Mouse (Mus musculus): ENCODE results near the gene H2al1i. TPM values are rescaled to one million over a fixed set of nuclear protein-coding genes. Genes with fewer than 3 reads are reported as not detected.
"Not testable (repeated sequence)": the region's sequence is repeated elsewhere in the genome, so short reads cannot be mapped to it uniquely, and the experiment has no call there.

H2al1i gene
- not detected in 2 replicates for polyA plus RNA-seq (2015; fragmentation: Nextera tagmentation; extraction: Ambion mirVana)

GRCm38 (mm10) chrX:11324359-11324758 is at the start of gene H2al1i:
H2al1i (plus strand) TSS chrX:11324659.
- not testable (repeated sequence) for H3K9ac ChIP-seq (replicated peaks); ATAC-seq; H3K4me2 ChIP-seq (replicated peaks); H3K4me3 ChIP-seq (replicated peaks); H3K4me1 ChIP-seq (replicated peaks); H3K36me3 ChIP-seq; H3K27ac ChIP-seq; H3K9me3 ChIP-seq; H3K27me3 ChIP-seq
- no CpG with 5 or more reads among the region's 5 CpGs for WGBS

GRCm38 (mm10) chrX:11277083-11277482 is 47.4 kb upstream of the H2al1i start:
- no peak overlapping the region for H3K4me3 ChIP-seq (replicated peaks)
- no peak overlapping the region for H3K9ac ChIP-seq (replicated peaks)
- no peaks in the 10 kb centered on the region for H3K4me1 ChIP-seq (replicated peaks)
- H3K36me3 ChIP-seq: no peaks in the 10 kb centered on the region
- no peak overlapping the region for H3K27ac ChIP-seq
- WGBS: 86% methylated on average over 6 of the region's 6 CpGs
- no peak for ATAC-seq
- H3K27me3 ChIP-seq: peaks cover 4% of the 10 kb centered on the region; the same call in 1 of the 2 replicates
- H3K9me3 ChIP-seq: no peaks in the 10 kb centered on the region
- no peak overlapping the region for H3K4me2 ChIP-seq (replicated peaks)

- H3K36me3 ChIP-seq: no peaks in the 10 kb centered on the region
- no peak overlapping the region for H3K4me2 ChIP-seq (replicated peaks)
- no peak overlapping the region for H3K27ac ChIP-seq
- no peak for ATAC-seq
- no peak overlapping the region for H3K9ac ChIP-seq (replicated peaks)
- 75% methylated on average over 2 of the region's 2 CpGs for WGBS
- H3K27me3 ChIP-seq: peaks cover 4% of the 10 kb centered on the region; the same call in 1 of the 2 replicates
- no peak overlapping the region for H3K4me3 ChIP-seq (replicated peaks)
- no peaks in the 10 kb centered on the region for H3K4me1 ChIP-seq (replicated peaks)
- no peaks in the 10 kb centered on the region for H3K9me3 ChIP-seq
Observed at GRCm38 (mm10) chrX:11280741-11281140, 43.7 kb upstream of the H2al1i start.

GRCm38 (mm10) chrX:11288306-11288882 is 36.1 kb upstream of the H2al1i start:
- no peak overlapping the region for H3K27ac ChIP-seq
- no peaks in the 10 kb centered on the region for H3K36me3 ChIP-seq
- WGBS: 82% methylated on average over 14 of the region's 14 CpGs
- H3K27me3 ChIP-seq: no peaks in the 10 kb centered on the region; the same call in 1 of the 2 replicates
- no peaks in the 10 kb centered on the region for H3K9me3 ChIP-seq
- H3K4me2 ChIP-seq (replicated peaks): no peak overlapping the region
- no peak for ATAC-seq
- no peaks in the 10 kb centered on the region for H3K4me1 ChIP-seq (replicated peaks)
- no peak overlapping the region for H3K4me3 ChIP-seq (replicated peaks)
- H3K9ac ChIP-seq (replicated peaks): no peak overlapping the region

- WGBS: 30% methylated on average over 4 of the region's 4 CpGs
- H3K36me3 ChIP-seq: no peaks in the 10 kb centered on the region
Observed at GRCm38 (mm10) chrX:11289244-11289643, 35.2 kb upstream of the H2al1i start.

DNA sequence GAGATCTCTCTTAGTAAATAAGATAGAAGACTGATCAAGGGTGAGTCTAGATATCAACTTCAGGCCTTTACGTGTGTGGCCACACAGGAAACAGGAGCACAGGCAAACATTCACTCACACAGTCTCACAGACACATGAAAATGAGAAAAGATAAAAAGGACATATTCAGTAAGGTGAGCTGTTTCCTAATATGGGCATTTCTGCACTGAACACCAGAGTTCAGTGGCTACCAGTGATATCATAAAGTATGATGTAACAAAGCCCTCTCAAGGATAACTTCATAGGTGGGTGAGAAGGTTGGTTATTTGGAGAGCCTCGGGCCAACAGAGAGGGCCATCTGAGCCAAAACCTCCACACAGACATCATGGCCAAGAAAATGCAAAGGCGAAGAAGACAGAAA is 25.5 kb upstream of the H2al1i start, which contains the start of gene H2al1a:
Gene H2al1a, plus strand, starts transcription at position 301 of the 400 bp plus-strand sequence.
- not testable (repeated sequence) for H3K4me3 ChIP-seq (replicated peaks); H3K4me1 ChIP-seq (replicated peaks); H3K9ac ChIP-seq (replicated peaks); H3K9me3 ChIP-seq; H3K36me3 ChIP-seq; ATAC-seq; H3K4me2 ChIP-seq (replicated peaks); H3K27me3 ChIP-seq; H3K27ac ChIP-seq
- WGBS: no CpG with 5 or more reads among the region's 3 CpGs

More at GRCm38 (mm10) chrX:11289244-11289643, 35.2 kb upstream of the H2al1i start:
- H3K4me1 ChIP-seq (replicated peaks): no peaks in the 10 kb centered on the region
- no peak overlapping the region for H3K4me2 ChIP-seq (replicated peaks)
- no peak for ATAC-seq
- H3K9me3 ChIP-seq: no peaks in the 10 kb centered on the region
- H3K27ac ChIP-seq: no peak overlapping the region
- H3K9ac ChIP-seq (replicated peaks): no peak overlapping the region
- H3K27me3 ChIP-seq: no peaks in the 10 kb centered on the region; the same call in 1 of the 2 replicates
- no peak overlapping the region for H3K4me3 ChIP-seq (replicated peaks)

DNA sequence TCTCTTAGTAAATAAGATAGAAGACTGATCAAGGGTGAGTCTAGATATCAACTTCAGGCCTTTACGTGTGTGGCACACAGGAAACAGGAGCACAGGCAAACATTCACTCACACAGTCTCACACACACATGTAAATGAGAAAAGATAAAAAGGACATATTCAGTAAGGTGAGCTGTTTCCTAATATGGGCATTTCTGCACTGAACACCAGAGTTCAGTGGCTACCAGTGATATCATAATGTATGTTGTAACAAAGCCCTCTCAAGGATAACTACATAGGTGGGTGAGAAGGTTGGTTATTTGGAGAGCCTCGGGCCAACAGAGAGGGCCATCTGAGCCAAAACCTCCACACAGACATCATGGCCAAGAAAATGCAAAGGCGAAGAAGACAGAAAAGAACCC is 22.3 kb upstream of the H2al1i start, which contains the start of gene H2al1b:
Gene H2al1b, plus strand, starts transcription at position 301 of the 400 bp plus-strand sequence.
- H3K9me3 ChIP-seq; H3K4me3 ChIP-seq (replicated peaks); H3K27ac ChIP-seq; H3K4me2 ChIP-seq (replicated peaks); H3K36me3 ChIP-seq; H3K9ac ChIP-seq (replicated peaks); ATAC-seq; H3K27me3 ChIP-seq; H3K4me1 ChIP-seq (replicated peaks): not testable (repeated sequence)
- 92% methylated on average over 1 of the region's 3 CpGs for WGBS

- not testable (repeated sequence) for H3K27ac ChIP-seq; H3K27me3 ChIP-seq; H3K4me3 ChIP-seq (replicated peaks); ATAC-seq; H3K9ac ChIP-seq (replicated peaks); H3K4me1 ChIP-seq (replicated peaks); H3K9me3 ChIP-seq; H3K36me3 ChIP-seq; H3K4me2 ChIP-seq (replicated peaks)
- 75% methylated on average over 1 of the region's 6 CpGs for WGBS
Observed at GRCm38 (mm10) chrX:11305355-11305754, 19.1 kb upstream of the H2al1i start, which contains the start of gene H2al1c. H2al1c (plus strand) TSS chrX:11305655.

DNA sequence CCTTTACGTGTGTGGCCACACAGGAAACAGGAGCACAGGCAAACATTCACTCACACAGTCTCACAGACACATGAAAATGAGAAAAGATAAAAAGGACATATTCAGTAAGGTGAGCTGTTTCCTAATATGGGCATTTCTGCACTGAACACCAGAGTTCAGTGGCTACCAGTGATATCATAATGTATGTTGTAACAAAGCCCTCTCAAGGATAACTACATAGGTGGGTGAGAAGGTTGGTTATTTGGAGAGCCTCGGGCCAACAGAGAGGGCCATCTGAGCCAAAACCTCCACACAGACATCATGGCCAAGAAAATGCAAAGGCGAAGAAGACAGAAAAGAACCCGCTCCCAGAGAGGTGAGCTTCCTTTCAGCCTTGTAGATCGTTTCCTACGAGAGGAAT is 15.9 kb upstream of the H2al1i start, which contains the start of gene H2al1d:
Gene H2al1d, plus strand, starts transcription at position 301 of the 400 bp plus-strand sequence.
- H3K4me1 ChIP-seq (replicated peaks); H3K27me3 ChIP-seq; ATAC-seq; H3K9ac ChIP-seq (replicated peaks); H3K4me3 ChIP-seq (replicated peaks); H3K36me3 ChIP-seq; H3K27ac ChIP-seq; H3K9me3 ChIP-seq; H3K4me2 ChIP-seq (replicated peaks): not testable (repeated sequence)
- WGBS: no CpG with 5 or more reads among the region's 6 CpGs

- H3K9me3 ChIP-seq; H3K27ac ChIP-seq; H3K4me1 ChIP-seq (replicated peaks); ATAC-seq; H3K36me3 ChIP-seq; H3K4me3 ChIP-seq (replicated peaks); H3K9ac ChIP-seq (replicated peaks); H3K4me2 ChIP-seq (replicated peaks); H3K27me3 ChIP-seq: not testable (repeated sequence)
- no CpG with 5 or more reads among the region's 3 CpGs for WGBS
Observed at GRCm38 (mm10) chrX:11311634-11312033, 12.8 kb upstream of the H2al1i start, which contains the start of gene H2al1e. H2al1e (plus strand) TSS chrX:11311934.

- not testable (repeated sequence) for H3K27me3 ChIP-seq; H3K4me1 ChIP-seq (replicated peaks); H3K9me3 ChIP-seq; H3K4me3 ChIP-seq (replicated peaks); H3K27ac ChIP-seq; ATAC-seq; H3K36me3 ChIP-seq; H3K9ac ChIP-seq (replicated peaks); H3K4me2 ChIP-seq (replicated peaks)
- no CpG with 5 or more reads among the region's 6 CpGs for WGBS
Observed at GRCm38 (mm10) chrX:11314858-11315257, 9.6 kb upstream of the H2al1i start, which contains the start of gene H2al1f. H2al1f (plus strand) TSS chrX:11315158.

DNA sequence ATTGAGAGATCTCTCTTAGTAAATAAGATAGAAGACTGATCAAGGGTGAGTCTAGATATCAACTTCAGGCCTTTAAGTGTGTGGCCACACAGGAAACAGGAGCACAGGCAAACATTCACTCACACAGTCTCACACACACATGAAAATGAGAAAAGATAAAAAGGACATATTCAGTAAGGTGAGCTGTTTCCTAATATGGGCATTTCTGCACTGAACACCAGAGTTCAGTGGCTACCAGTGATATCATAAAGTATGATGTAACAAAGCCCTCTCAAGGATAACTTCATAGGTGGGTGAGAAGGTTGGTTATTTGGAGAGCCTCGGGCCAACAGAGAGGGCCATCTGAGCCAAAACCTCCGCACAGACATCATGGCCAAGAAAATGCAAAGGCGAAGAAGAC is 6.5 kb upstream of the H2al1i start, which contains the start of gene H2al1g:
Gene H2al1g, plus strand, starts transcription at position 301 of the 400 bp plus-strand sequence.
- H3K4me1 ChIP-seq (replicated peaks); H3K9me3 ChIP-seq; H3K4me3 ChIP-seq (replicated peaks); H3K9ac ChIP-seq (replicated peaks); H3K4me2 ChIP-seq (replicated peaks); H3K27ac ChIP-seq; H3K36me3 ChIP-seq; ATAC-seq; H3K27me3 ChIP-seq: not testable (repeated sequence)
- WGBS: no CpG with 5 or more reads among the region's 3 CpGs
